Mouse (Mus musculus): Measurements from ENCODE around the gene Ppp2r5e. TPM values are rescaled to one million over a fixed set of nuclear protein-coding genes. Genes with fewer than 3 reads are reported as not detected.

Ppp2r5e gene
- total and polyA plus RNA-seq, 3 experiments, result 9.1 to 32.9 (median 32.6) TPM

GRCm38 (mm10) chr12:75515301-75515906 is 80.6 kb downstream of the Ppp2r5e start:
- Histone ChIP-seq H3K79me2 (replicated peaks; ENCODE audit: control insufficient read depth, insufficient read depth, low read length) (peaks cover 5% of the 10 kb centered on the region; the same call in 1 of the 2 replicates), H3K4me3 (no peak overlapping the region), H3K27ac (no peak overlapping the region), H3K36me3 (ENCODE audit: control insufficient read depth, insufficient read depth, low read length) (peaks cover 7% of the 10 kb centered on the region), H3K4me1 (ENCODE audit: control insufficient read depth, insufficient read depth, low read length) (peaks cover 4% of the 10 kb centered on the region), H3K9ac (ENCODE audit: low read depth, low read length) (no peak overlapping the region), H3K27me3 (ENCODE audit: control insufficient read depth, insufficient read depth, low read length) (no peaks in the 10 kb centered on the region)
- no peak for DNase-seq
- intact Hi-C loops (cut with DNase I), result no loop called here
- no peak for TF ChIP-seq EP300 (IDR thresholded peaks at IDR 0.05; ENCODE audit: insufficient read depth, low read depth, low read length)
- TF ChIP-seq POLR2A (IDR thresholded peaks at IDR 0.05; ENCODE audit: insufficient read depth, low read depth, low read length), result no peak
- TF ChIP-seq CTCF (IDR thresholded peaks at IDR 0.05), result no peak
- WGBS, result 61% methylated on average over 10 of the region's 10 CpGs

GRCm38 (mm10) chr12:75511520-75511919 is 84.5 kb downstream of the Ppp2r5e start:
- H3K27ac ChIP-seq, result no peak overlapping the region
- intact Hi-C loops (cut with DNase I), result no loop called here
- H3K36me3 ChIP-seq (ENCODE audit: control insufficient read depth, insufficient read depth, low read length), result peaks cover 7% of the 10 kb centered on the region
- H3K9ac ChIP-seq (ENCODE audit: low read depth, low read length), result no peak overlapping the region
- WGBS, result 92% methylated on average over 2 of the region's 2 CpGs
- no peaks in the 10 kb centered on the region; the same call in 1 of the 2 replicates for H3K4me1 ChIP-seq (ENCODE audit: control insufficient read depth, insufficient read depth, low read length)
- H3K27me3 ChIP-seq (ENCODE audit: control insufficient read depth, insufficient read depth, low read length), result no peaks in the 10 kb centered on the region
- TF ChIP-seq EP300 (IDR thresholded peaks at IDR 0.05; ENCODE audit: insufficient read depth, low read depth, low read length) (no peak), POLR2A (IDR thresholded peaks at IDR 0.05; ENCODE audit: insufficient read depth, low read depth, low read length) (no peak), CTCF (IDR thresholded peaks at IDR 0.05) (no peak)
- no peak for DNase-seq
- H3K79me2 ChIP-seq (replicated peaks; ENCODE audit: control insufficient read depth, insufficient read depth, low read length), result peaks cover 4% of the 10 kb centered on the region
- H3K4me3 ChIP-seq, result no peak overlapping the region

- H3K36me3 ChIP-seq (ENCODE audit: control insufficient read depth, insufficient read depth, low read length), result peaks cover 2% of the 10 kb centered on the region; the same call in 1 of the 2 replicates
- H3K79me2 ChIP-seq (replicated peaks; ENCODE audit: control insufficient read depth, insufficient read depth, low read length), result peaks cover 2% of the 10 kb centered on the region
- H3K4me3 ChIP-seq, result no peak overlapping the region
- intact Hi-C loops (cut with DNase I), result no loop called here
- no peaks in the 10 kb centered on the region for H3K27me3 ChIP-seq (ENCODE audit: control insufficient read depth, insufficient read depth, low read length)
- H3K27ac ChIP-seq, result no peak overlapping the region
- DNase-seq, result no peak
- WGBS, result 58% methylated on average over 6 of the region's 6 CpGs
- no peak overlapping the region for H3K9ac ChIP-seq (ENCODE audit: low read depth, low read length)
- TF ChIP-seq POLR2A (IDR thresholded peaks at IDR 0.05; ENCODE audit: insufficient read depth, low read depth, low read length), result no peak
- no peak for TF ChIP-seq CTCF (IDR thresholded peaks at IDR 0.05)
- TF ChIP-seq EP300 (IDR thresholded peaks at IDR 0.05; ENCODE audit: insufficient read depth, low read depth, low read length), result no peak
- peaks cover 4% of the 10 kb centered on the region for H3K4me1 ChIP-seq (ENCODE audit: control insufficient read depth, insufficient read depth, low read length)
These were observed 90.9 kb downstream of the Ppp2r5e start for GRCm38 (mm10) chr12:75504991-75505650.

GRCm38 (mm10) chr12:75502664-75503063 is 93.4 kb downstream of the Ppp2r5e start:
- Histone ChIP-seq H3K27ac (no peak overlapping the region), H3K4me1 (ENCODE audit: control insufficient read depth, insufficient read depth, low read length) (peaks cover 4% of the 10 kb centered on the region), H3K36me3 (ENCODE audit: control insufficient read depth, insufficient read depth, low read length) (peaks cover 2% of the 10 kb centered on the region; the same call in 1 of the 2 replicates), H3K4me3 (no peak overlapping the region), H3K79me2 (replicated peaks; ENCODE audit: control insufficient read depth, insufficient read depth, low read length) (peaks cover 2% of the 10 kb centered on the region), H3K9ac (ENCODE audit: low read depth, low read length) (no peak overlapping the region), H3K27me3 (ENCODE audit: control insufficient read depth, insufficient read depth, low read length) (no peaks in the 10 kb centered on the region)
- DNase-seq, result no peak
- TF ChIP-seq POLR2A (IDR thresholded peaks at IDR 0.05; ENCODE audit: insufficient read depth, low read depth, low read length) (no peak), CTCF (IDR thresholded peaks at IDR 0.05) (no peak), EP300 (IDR thresholded peaks at IDR 0.05; ENCODE audit: insufficient read depth, low read depth, low read length) (no peak)
- intact Hi-C loops (cut with DNase I), result no loop called here
- WGBS, result 48% methylated on average over 4 of the region's 4 CpGs

- TF ChIP-seq CTCF (IDR thresholded peaks at IDR 0.05), result no peak
- TF ChIP-seq POLR2A (IDR thresholded peaks at IDR 0.05; ENCODE audit: insufficient read depth, low read depth, low read length), result no peak
- no peak for TF ChIP-seq EP300 (IDR thresholded peaks at IDR 0.05; ENCODE audit: insufficient read depth, low read depth, low read length)
- Histone ChIP-seq H3K4me3 (no peak overlapping the region), H3K4me1 (ENCODE audit: control insufficient read depth, insufficient read depth, low read length) (peaks cover 1% of the 10 kb centered on the region), H3K36me3 (ENCODE audit: control insufficient read depth, insufficient read depth, low read length) (peaks cover 2% of the 10 kb centered on the region; the same call in 1 of the 2 replicates), H3K79me2 (replicated peaks; ENCODE audit: control insufficient read depth, insufficient read depth, low read length) (peaks cover 2% of the 10 kb centered on the region; the same call in 1 of the 2 replicates), H3K27me3 (ENCODE audit: control insufficient read depth, insufficient read depth, low read length) (no peaks in the 10 kb centered on the region), H3K27ac (no peak overlapping the region), H3K9ac (ENCODE audit: low read depth, low read length) (no peak overlapping the region)
- intact Hi-C loops (cut with DNase I), result no loop called here
- DNase-seq, result no peak
- 72% methylated on average over 1 of the region's 1 CpGs for WGBS
These were observed 98.3 kb downstream of the Ppp2r5e start for GRCm38 (mm10) chr12:75497698-75498097.

DNA sequence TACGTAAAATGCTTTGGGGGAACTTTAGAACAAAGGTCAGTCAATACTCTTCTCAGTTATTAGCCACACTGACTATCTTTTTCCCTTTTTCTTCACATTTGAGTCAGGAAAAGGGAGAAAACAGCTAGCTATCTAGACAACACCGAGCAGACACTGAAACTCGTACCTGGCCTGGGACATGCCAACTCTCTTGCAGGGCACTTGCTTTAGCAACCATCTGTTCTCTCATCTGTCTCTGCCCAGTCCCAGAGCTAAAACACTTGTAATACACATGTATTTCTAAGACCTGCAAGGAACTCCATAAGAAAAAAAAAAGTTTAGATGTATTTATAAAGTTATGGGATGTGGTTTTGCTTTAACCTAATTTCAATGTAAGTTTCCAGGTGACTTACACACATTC is 100.4 kb downstream of the Ppp2r5e start:
- Histone ChIP-seq H3K27ac (no peak overlapping the region), H3K4me3 (no peak overlapping the region), H3K4me1 (ENCODE audit: control insufficient read depth, insufficient read depth, low read length) (no peaks in the 10 kb centered on the region; the same call in 1 of the 2 replicates), H3K36me3 (ENCODE audit: control insufficient read depth, insufficient read depth, low read length) (no peaks in the 10 kb centered on the region), H3K9ac (ENCODE audit: low read depth, low read length) (no peak overlapping the region), H3K27me3 (ENCODE audit: control insufficient read depth, insufficient read depth, low read length) (no peaks in the 10 kb centered on the region), H3K79me2 (replicated peaks; ENCODE audit: control insufficient read depth, insufficient read depth, low read length) (0 out of 2 replicates have a peak, but pooled peaks cover 2% of the 10 kb centered on the region)
- no peak for DNase-seq
- WGBS, result 97% methylated on average over 3 of the region's 3 CpGs
- intact Hi-C loops (cut with DNase I), result no loop called here
- TF ChIP-seq EP300 (IDR thresholded peaks at IDR 0.05; ENCODE audit: insufficient read depth, low read depth, low read length), result no peak
- no peak for TF ChIP-seq POLR2A (IDR thresholded peaks at IDR 0.05; ENCODE audit: insufficient read depth, low read depth, low read length)
- no peak for TF ChIP-seq CTCF (IDR thresholded peaks at IDR 0.05)
